Mouse (Mus musculus) midbrain, embryonic 14.5 days (tissue): ENCODE measurements around the gene Aldh1l1. TPM values are rescaled to one million over a fixed set of nuclear protein-coding genes. Genes with fewer than 3 reads are reported as not detected.

Experiments used
- ATAC-seq: fragments of 200-750 bp; cut with Nextera tagmentation; 2 replicates; pipeline ENCODE4 v1.8.0; 2017; ENCODE audit warnings: moderate number of reproducible peaks, moderate library complexity; ENCODE audit not compliant: low FRiP score, low TSS enrichment
- DNase-seq: peaks from one replicate; pipeline ENCODE4 v3.0.0-alpha.2; 2015
- H3K27ac ChIP-seq: fragments of 300-500 bp; sonication (generic); replicated peaks from 2 replicates; pipeline ENCODE4 v1.5.1; 2014; ENCODE audit warnings: mild to moderate bottlenecking, low read depth, low read length, moderate library complexity
- H3K27me3 ChIP-seq: fragments of 300-500 bp; sonication (generic); 2 replicates; pipeline ENCODE4 v1.6.1; 2014; ENCODE audit warnings: low read length, control low read depth, mixed read lengths; ENCODE audit not compliant: control insufficient read depth, insufficient read depth
- H3K36me3 ChIP-seq: fragments of 300-500 bp; sonication (generic); 2 replicates; pipeline ENCODE4 v1.6.1; 2014; ENCODE audit warnings: low read length, control low read depth; ENCODE audit not compliant: control insufficient read depth, insufficient read depth
- H3K4me1 ChIP-seq: fragments of 300-500 bp; sonication (generic); 2 replicates; pipeline ENCODE4 v1.6.1; 2014; ENCODE audit warnings: mild to moderate bottlenecking, antibody characterized with exemption, low read length, control low read depth; ENCODE audit not compliant: control insufficient read depth, insufficient read depth
- H3K4me2 ChIP-seq: fragments of 300-500 bp; sonication (generic); 2 replicates; pipeline ENCODE4 v1.6.1; 2014; ENCODE audit warnings: mild to moderate bottlenecking, low read length, moderate library complexity
- H3K4me3 ChIP-seq: fragments of 300-500 bp; sonication (generic); replicated peaks from 2 replicates; pipeline ENCODE4 v1.5.1; 2014; ENCODE audit warnings: low read depth, low read length
- H3K9ac ChIP-seq: fragments of 300-500 bp; sonication (generic); replicated peaks from 2 replicates; pipeline ENCODE4 v1.6.1; 2014; ENCODE audit warnings: mild to moderate bottlenecking, low read length, moderate library complexity
- H3K9me3 ChIP-seq: fragments of 300-500 bp; sonication (generic); 2 replicates; pipeline ENCODE4 v1.6.1; 2016; ENCODE audit warnings: low read length, control low read depth, mixed read lengths; ENCODE audit not compliant: control insufficient read depth
- WGBS: fragments of 180-500 bp; shearing (Covaris S2); extraction: QIAGEN DNeasy Blood & Tissue Kit; methylation state at CpG from one replicate; pipeline ENCODE4 v1.1.7; 2014; 5-methylcytosine and 5-hydroxymethylcytosine counted together
- polyA plus RNA-seq: library from polyadenylated mRNA; unstranded; fragments of >200 nt; fragmentation: Nextera tagmentation; extraction: Ambion mirVana; gene quantifications from 2 replicates; pipeline ENCODE4 v1.2.1, GENCODE M21; 2014

Aldh1l1 gene
- polyA plus RNA-seq, 1 experiment from 2014 or later: 44.5 TPM

DNA sequence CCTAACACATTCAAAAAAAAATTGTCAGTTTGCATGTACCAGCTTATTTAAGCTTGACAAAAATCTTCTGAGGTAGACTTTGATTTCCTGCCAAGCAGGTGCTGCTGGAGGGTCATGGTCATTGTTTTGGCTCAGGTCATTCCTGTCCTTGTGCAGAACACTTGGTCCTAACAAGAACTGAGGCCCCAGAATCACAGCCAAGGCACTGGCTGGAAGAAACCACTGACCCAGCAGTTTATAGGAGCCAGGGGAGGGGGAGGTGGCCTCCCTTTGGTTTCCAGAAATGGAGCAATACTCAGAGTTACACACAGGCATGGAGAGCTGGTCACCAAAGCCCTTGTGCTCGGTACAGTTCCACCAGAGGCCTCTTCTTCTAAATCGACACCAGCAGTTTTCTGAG is 96.1 kb downstream of the Aldh1l1 start:
- H3K4me3 ChIP-seq: no peak overlapping the region
- no peak for DNase-seq

DNA sequence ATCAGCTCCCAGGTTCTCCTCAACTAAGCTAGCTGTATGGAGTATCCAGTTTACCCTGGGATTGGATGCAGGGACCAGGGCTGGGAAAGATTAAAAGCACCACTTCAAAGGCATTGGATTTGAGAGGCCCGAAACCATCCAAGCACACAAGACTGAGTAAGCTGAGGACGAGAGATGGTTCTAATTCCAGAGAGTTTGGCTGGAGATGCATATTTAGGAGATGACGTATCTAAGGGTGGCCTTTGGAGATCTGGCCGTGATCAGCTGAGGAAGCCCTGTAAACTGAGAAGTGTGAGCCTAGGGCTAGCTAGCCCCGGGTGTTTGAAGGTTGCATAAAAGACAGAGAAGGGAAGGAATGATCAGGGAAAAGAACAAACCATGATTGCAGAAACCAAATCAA is 101.9 kb downstream of the Aldh1l1 start:
- WGBS: 67% methylated on average over 5 of the region's 5 CpGs

More for the DNA sequence above, 96.1 kb downstream of the Aldh1l1 start:
- Histone ChIP-seq H3K9ac (no peak overlapping the region), H3K9me3 (no peaks in the 10 kb centered on the region), H3K4me1 (no peaks in the 10 kb centered on the region), H3K4me2 (no peak overlapping the region), H3K27me3 (no peaks in the 10 kb centered on the region), H3K27ac (no peak overlapping the region), H3K36me3 (no peaks in the 10 kb centered on the region)
- 87% methylated on average over 2 of the region's 2 CpGs for WGBS
- ATAC-seq: no peak

DNA sequence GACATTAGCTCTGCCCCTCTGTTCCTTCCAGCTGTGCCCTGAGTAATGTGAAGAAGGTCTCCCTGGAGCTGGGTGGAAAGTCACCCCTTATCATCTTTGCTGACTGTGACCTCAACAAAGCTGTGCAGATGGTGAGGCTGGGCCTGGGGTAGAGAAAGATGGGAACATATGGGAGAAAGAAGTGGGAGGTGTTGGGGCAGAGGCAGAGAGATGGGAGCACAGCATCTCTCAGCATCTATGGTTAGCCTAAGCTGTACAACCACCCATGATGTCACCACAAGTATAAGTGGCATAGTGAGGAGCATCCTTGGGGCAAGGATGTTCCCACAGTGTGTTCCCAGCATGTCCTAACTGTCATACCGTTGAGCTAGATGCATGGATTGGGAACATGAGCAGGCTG is 104.5 kb downstream of the Aldh1l1 start:
- Histone ChIP-seq H3K4me3 (no peak overlapping the region), H3K4me2 (no peak overlapping the region), H3K27ac (no peak overlapping the region), H3K9me3 (no peaks in the 10 kb centered on the region), H3K4me1 (no peaks in the 10 kb centered on the region), H3K27me3 (no peaks in the 10 kb centered on the region), H3K36me3 (no peaks in the 10 kb centered on the region), H3K9ac (no peak overlapping the region)
- DNase-seq: no peak
- WGBS: 76% methylated on average over 1 of the region's 1 CpGs
- ATAC-seq: no peak

More for the DNA sequence above, 101.9 kb downstream of the Aldh1l1 start:
- H3K9me3 ChIP-seq: no peaks in the 10 kb centered on the region
- H3K4me2 ChIP-seq: no peak overlapping the region
- H3K27me3 ChIP-seq: no peaks in the 10 kb centered on the region
- H3K36me3 ChIP-seq: no peaks in the 10 kb centered on the region
- DNase-seq (no peak), ATAC-seq (no peak)
- H3K4me3 ChIP-seq: no peak overlapping the region
- no peak overlapping the region for H3K27ac ChIP-seq
- H3K9ac ChIP-seq: no peak overlapping the region
- no peaks in the 10 kb centered on the region for H3K4me1 ChIP-seq

DNA sequence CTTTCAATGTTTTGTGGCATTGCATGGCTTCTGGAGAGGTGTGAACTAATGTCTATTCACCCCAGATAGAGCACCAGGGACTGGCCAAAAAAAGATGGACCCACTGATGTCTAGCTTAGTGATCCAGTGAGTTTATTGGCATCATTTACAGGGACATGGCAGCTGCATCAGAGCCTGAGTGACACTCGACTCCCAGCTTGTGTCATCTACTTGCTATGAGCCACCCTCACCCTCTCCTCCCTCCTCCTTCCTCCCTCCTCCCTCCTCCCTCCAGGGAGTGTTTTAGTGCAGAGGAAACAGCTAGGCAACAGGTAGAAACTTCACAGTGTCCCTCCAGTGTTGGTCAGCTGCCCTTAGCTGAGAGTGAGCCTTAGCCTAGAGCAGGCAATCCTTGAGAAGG is 108.7 kb downstream of the Aldh1l1 start:
- Histone ChIP-seq H3K9me3 (no peaks in the 10 kb centered on the region), H3K27me3 (no peaks in the 10 kb centered on the region), H3K4me2 (no peak overlapping the region), H3K4me3 (no peak overlapping the region), H3K9ac (no peak overlapping the region), H3K27ac (no peak overlapping the region), H3K36me3 (no peaks in the 10 kb centered on the region), H3K4me1 (no peaks in the 10 kb centered on the region)
- ATAC-seq (no peak), DNase-seq (no peak)
- WGBS: 74% methylated on average over 1 of the region's 1 CpGs

DNA sequence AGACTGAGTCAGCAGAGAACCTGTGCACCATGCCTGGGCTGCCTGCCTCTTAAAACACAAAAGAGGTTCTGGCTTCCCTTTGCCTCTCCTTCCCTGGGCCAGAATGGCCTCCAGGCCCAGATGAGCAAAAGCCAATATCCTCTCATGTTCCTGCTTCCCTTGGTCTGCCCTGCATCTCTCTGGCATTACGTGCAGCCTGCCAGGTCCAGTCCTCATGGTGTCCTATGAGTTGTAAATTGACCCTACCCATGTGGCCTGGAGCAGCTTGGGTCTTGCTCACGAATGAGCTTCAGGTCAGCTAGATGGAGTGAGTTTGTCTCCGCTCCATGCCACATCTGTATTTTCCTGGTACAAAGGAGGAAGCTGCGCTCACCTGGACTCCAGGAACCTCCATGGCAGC is 110.8 kb downstream of the Aldh1l1 start:
- no peak for ATAC-seq

DNA sequence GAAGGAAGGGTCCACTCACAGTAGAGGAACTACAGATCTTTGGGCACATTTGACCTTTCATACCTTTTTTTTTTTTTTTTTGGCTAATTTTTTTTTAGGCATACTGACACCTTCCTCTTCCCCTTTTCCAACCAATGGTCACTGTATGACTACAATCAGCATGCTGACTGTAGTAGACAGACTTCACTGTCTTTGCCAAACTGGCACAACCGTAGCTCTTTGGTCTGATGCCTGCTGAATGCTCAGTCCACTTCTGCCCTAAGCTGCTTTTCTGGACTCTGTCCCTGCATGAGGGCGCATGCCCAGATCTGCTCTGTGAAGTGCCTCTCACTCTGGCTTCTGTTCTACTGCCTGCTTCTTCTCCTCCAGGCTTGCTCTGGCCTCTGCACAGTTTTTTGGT is 111.4 kb downstream of the Aldh1l1 start:
- H3K27ac ChIP-seq: no peak overlapping the region
- no peak overlapping the region for H3K9ac ChIP-seq
- H3K4me3 ChIP-seq: no peak overlapping the region
- DNase-seq: no peak
- no peaks in the 10 kb centered on the region for H3K4me1 ChIP-seq
- WGBS: 93% methylated on average over 2 of the region's 2 CpGs
- H3K4me2 ChIP-seq: no peak overlapping the region
- no peaks in the 10 kb centered on the region for H3K9me3 ChIP-seq
- no peak for ATAC-seq
- H3K36me3 ChIP-seq: no peaks in the 10 kb centered on the region
- H3K27me3 ChIP-seq: no peaks in the 10 kb centered on the region

More for the DNA sequence above, 110.8 kb downstream of the Aldh1l1 start:
- H3K36me3 ChIP-seq: no peaks in the 10 kb centered on the region
- H3K9ac ChIP-seq: no peak overlapping the region
- H3K27ac ChIP-seq: no peak overlapping the region
- H3K4me1 ChIP-seq: no peaks in the 10 kb centered on the region
- no peak for DNase-seq
- H3K4me2 ChIP-seq: no peak overlapping the region
- H3K4me3 ChIP-seq: no peak overlapping the region
- 94% methylated on average over 4 of the region's 4 CpGs for WGBS
- no peaks in the 10 kb centered on the region for H3K9me3 ChIP-seq
- no peaks in the 10 kb centered on the region for H3K27me3 ChIP-seq

DNA sequence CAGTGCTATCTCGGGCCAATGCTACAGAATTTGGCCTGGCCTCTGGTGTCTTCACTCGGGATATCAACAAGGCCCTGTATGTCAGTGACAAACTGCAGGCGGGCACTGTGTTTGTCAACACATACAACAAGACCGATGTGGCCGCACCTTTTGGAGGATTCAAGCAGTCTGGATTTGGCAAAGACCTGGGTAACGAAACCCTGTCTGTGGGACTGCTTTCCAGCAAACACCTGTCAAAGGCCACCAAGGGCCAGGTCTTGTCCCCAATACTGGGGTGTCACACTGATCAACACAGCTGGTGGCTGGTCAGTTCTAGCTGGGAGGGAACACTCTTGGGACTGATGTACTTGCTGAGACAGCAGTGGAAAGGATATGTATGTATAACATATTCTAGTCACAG is 112.0 kb downstream of the Aldh1l1 start:
- H3K9ac ChIP-seq: no peak overlapping the region
- H3K27me3 ChIP-seq: no peaks in the 10 kb centered on the region
- no peaks in the 10 kb centered on the region for H3K4me1 ChIP-seq
- ATAC-seq: no peak
- no peaks in the 10 kb centered on the region for H3K9me3 ChIP-seq
- 94% methylated on average over 6 of the region's 6 CpGs for WGBS
- H3K36me3 ChIP-seq: no peaks in the 10 kb centered on the region
- H3K4me3 ChIP-seq: no peak overlapping the region
- H3K4me2 ChIP-seq: no peak overlapping the region
- no peak for DNase-seq
- H3K27ac ChIP-seq: no peak overlapping the region

DNA sequence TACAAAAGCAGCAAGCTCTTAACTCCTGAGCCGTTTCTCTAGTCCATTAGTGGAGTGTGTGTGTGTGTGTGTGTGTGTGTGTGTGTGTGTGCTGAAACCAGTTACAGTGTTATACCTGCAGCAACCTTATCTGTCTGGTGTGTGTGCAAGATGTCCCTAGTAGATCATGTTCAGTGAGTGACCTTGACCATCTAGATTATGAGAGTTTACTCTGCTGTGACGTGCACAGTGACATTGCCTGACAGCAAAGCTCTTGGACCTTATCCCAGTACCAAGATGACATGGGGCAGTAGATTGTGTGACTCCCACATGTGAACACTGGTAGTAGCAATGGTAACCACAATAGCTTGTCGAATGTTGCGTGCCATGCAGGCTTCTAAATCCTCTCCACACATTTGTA is 114.1 kb downstream of the Aldh1l1 start:
- Histone ChIP-seq H3K4me1 (0 out of 2 replicates have a peak, but pooled peaks cover 3% of the 10 kb centered on the region), H3K4me2 (no peak overlapping the region), H3K36me3 (no peaks in the 10 kb centered on the region), H3K4me3 (no peak overlapping the region), H3K9me3 (no peaks in the 10 kb centered on the region), H3K27ac (no peak overlapping the region), H3K9ac (no peak overlapping the region), H3K27me3 (no peaks in the 10 kb centered on the region)
- 81% methylated on average over 4 of the region's 4 CpGs for WGBS
- DNase-seq (no peak), ATAC-seq (no peak)

DNA sequence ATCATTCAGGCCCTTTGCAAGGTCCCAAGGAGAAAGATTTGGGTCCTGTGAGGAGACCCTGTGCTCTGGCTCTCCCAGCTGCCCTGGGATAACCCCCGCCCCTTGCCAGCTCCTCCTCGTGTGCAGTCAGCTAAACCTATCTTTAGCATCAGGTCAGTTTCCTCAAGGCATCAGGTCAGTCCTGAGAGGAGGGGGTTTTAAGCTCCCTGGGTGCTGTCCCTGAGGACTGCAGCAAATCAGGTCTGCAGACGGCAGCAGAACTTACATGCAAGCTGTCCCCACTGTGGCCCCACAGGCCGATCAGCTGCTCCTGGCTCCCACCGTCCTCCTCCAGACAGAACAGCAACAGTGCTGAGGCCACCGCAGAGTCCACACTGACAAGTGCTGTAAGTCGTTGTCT is 115.5 kb downstream of the Aldh1l1 start:
- Histone ChIP-seq H3K9ac (no peak overlapping the region), H3K27me3 (no peaks in the 10 kb centered on the region), H3K27ac (no peak overlapping the region), H3K4me3 (no peak overlapping the region), H3K36me3 (no peaks in the 10 kb centered on the region), H3K4me1 (0 out of 2 replicates have a peak, but pooled peaks cover 3% of the 10 kb centered on the region), H3K4me2 (no peak overlapping the region), H3K9me3 (no peaks in the 10 kb centered on the region)
- WGBS: 65% methylated on average over 7 of the region's 7 CpGs
- ATAC-seq (no peak), DNase-seq (no peak)
